Mouse (Mus musculus) adrenal gland, postnatal 4 days (tissue): ENCODE data around the gene Gm10665. TPM values are rescaled to one million over a fixed set of nuclear protein-coding genes. Genes with fewer than 3 reads are reported as not detected.
"Not testable (repeated sequence)": the region's sequence is repeated elsewhere in the genome, so short reads cannot be mapped to it uniquely, and the experiment has no call there.

Experiments
- DNase-seq, 2 experiments: peaks; one replicate each; pipeline ENCODE4 v3.0.0; 2021 to 2022; ENCODE audit warnings: low spot score in 2 of 2, mixed read lengths in 2 of 2
- long read RNA-seq, 2 experiments: library from polyadenylated mRNA; stranded (forward); transcript quantifications; one replicate each; pipeline ENCODE4 v2.0.0; 2021
- total RNA-seq, 2 experiments: library from RNA; stranded (reverse); gene quantifications; 2 replicates each; pipeline ENCODE4 v1.2.3; 2021

The Gm10665 gene
- total RNA-seq: not detected
- long read RNA-seq, experiment 1: 0 reads
- long read RNA-seq, experiment 2: 0 reads

- DNase-seq: not testable (repeated sequence)
Observed at GRCm38 (mm10) chr7:22463975-22464374, at the start of gene Gm10665. TSS of gene Gm10665 (minus strand) at chr7:22464075.

- DNase-seq: not testable (repeated sequence)
Observed at GRCm38 (mm10) chr7:22499578-22499977, 35.7 kb upstream of the Gm10665 start, which contains the start of gene Vmn1r151. TSS of gene Vmn1r151 (minus strand) at chr7:22499678.

- not testable (repeated sequence) for DNase-seq
Observed at GRCm38 (mm10) chr7:22438129-22438528, 25.7 kb downstream of the Gm10665 start, which contains the start of gene Vmn1r149. TSS of gene Vmn1r149 (minus strand) at chr7:22438229.

- not testable (repeated sequence) for DNase-seq
Observed at GRCm38 (mm10) chr7:22413283-22413682, 50.6 kb downstream of the Gm10665 start, which contains the start of gene Vmn1r148. TSS of gene Vmn1r148 (plus strand) at chr7:22413583.

Other genes starting within 250 kb of the Gm10665 start
- gene Gm8453, start 234.6 kb downstream of the Gm10665 start, total RNA-seq: not detected
- not detected for gene Gm4187, start 134.4 kb downstream of the Gm10665 start, total RNA-seq
- not detected for gene Gm8660, start 93.0 kb downstream of the Gm10665 start, total RNA-seq
- not detected for gene Vmn1r148, start 50.5 kb downstream of the Gm10665 start, total RNA-seq
- not detected for gene Vmn1r149, start 25.8 kb downstream of the Gm10665 start, total RNA-seq
- not detected for gene Vmn1r151, start 35.6 kb upstream of the Gm10665 start, total RNA-seq
- gene Vmn1r152, start 58.9 kb upstream of the Gm10665 start, total RNA-seq: not detected
- gene Gm8677, start 70.8 kb upstream of the Gm10665 start, total RNA-seq: not detected
- not detected for gene Gm4201, start 101.3 kb upstream of the Gm10665 start, total RNA-seq
- not detected for gene Gm4565, start 124.1 kb upstream of the Gm10665 start, total RNA-seq
- gene Vmn1r155, start 193.9 kb upstream of the Gm10665 start, total RNA-seq: not detected
- gene Gm8693, start 228.2 kb upstream of the Gm10665 start, total RNA-seq: not detected